Mouse (Mus musculus) embryonic facial prominence, embryonic 14.5 days (tissue): ENCODE results near the gene Ubtd1. TPM values are rescaled to one million over a fixed set of nuclear protein-coding genes. Genes with fewer than 3 reads are reported as not detected.

Experiments
- ATAC-seq: fragments of 200-750 bp; cut with Nextera tagmentation; 2 replicates; pipeline ENCODE4 v1.8.0; 2017; ENCODE audit warnings: low read depth, moderate number of reproducible peaks, moderate TSS enrichment
- DNase-seq: peaks from one replicate; pipeline ENCODE4 v3.0.0-alpha.2; 2015; ENCODE audit warnings: low spot score
- H3K27ac ChIP-seq: fragments of 300-500 bp; sonication (generic); replicated peaks from 2 replicates; pipeline ENCODE4 v1.5.1; 2014; ENCODE audit warnings: low read depth, mild to moderate bottlenecking, low read length, moderate library complexity
- H3K27me3 ChIP-seq: fragments of 300-500 bp; sonication (generic); replicated peaks from 2 replicates; pipeline ENCODE4 v1.6.1; 2014; ENCODE audit warnings: low read length; ENCODE audit not compliant: control insufficient read depth, insufficient read depth
- H3K36me3 ChIP-seq: fragments of 300-500 bp; sonication (generic); 2 replicates; pipeline ENCODE4 v1.6.1; 2014; ENCODE audit warnings: low read length, mixed read lengths; ENCODE audit not compliant: control insufficient read depth, insufficient read depth
- H3K4me1 ChIP-seq: fragments of 300-500 bp; sonication (generic); 2 replicates; pipeline ENCODE4 v1.6.1; 2014; ENCODE audit warnings: antibody characterized with exemption, low read length; ENCODE audit not compliant: control insufficient read depth, insufficient read depth
- H3K4me2 ChIP-seq: fragments of 300-500 bp; sonication (generic); 2 replicates; pipeline ENCODE4 v1.6.1; 2014; ENCODE audit warnings: low read depth, mild to moderate bottlenecking, low read length, moderate library complexity, mixed read lengths
- H3K4me3 ChIP-seq: fragments of 300-500 bp; sonication (generic); 2 replicates; pipeline ENCODE4 v1.5.1; 2014; ENCODE audit warnings: low read depth, mild to moderate bottlenecking, low read length
- H3K9ac ChIP-seq: fragments of 300-500 bp; sonication (generic); 2 replicates; pipeline ENCODE4 v1.6.1; 2014; ENCODE audit warnings: low read depth, mild to moderate bottlenecking, low read length, moderate library complexity, mixed read lengths
- H3K9me3 ChIP-seq: fragments of 300-500 bp; sonication (generic); 2 replicates; pipeline ENCODE4 v1.6.1; 2016; ENCODE audit warnings: low read length; ENCODE audit not compliant: control insufficient read depth
- WGBS: fragments of 180-500 bp; shearing (Covaris S2); extraction: QIAGEN DNeasy Blood & Tissue Kit; methylation state at CpG from one replicate; pipeline ENCODE4 v1.1.7; 2014; 5-methylcytosine and 5-hydroxymethylcytosine counted together
- polyA plus RNA-seq: library from polyadenylated mRNA; unstranded; fragments of >200 nt; fragmentation: Nextera tagmentation; extraction: Ambion mirVana; gene quantifications from 2 replicates; pipeline ENCODE4 v1.2.1, GENCODE M21; 2014

The Ubtd1 gene
- 18.7 and 20.8 TPM in 2 replicates for polyA plus RNA-seq

GRCm38 (mm10) chr19:41981595-41981927, at the start of gene Ubtd1:
Gene Ubtd1 (plus strand): TSS chr19:41981763.
- H3K27ac ChIP-seq: peak within 1 kb of the TSS; percentile 90

GRCm38 (mm10) chr19:41932686-41933085, 48.9 kb upstream of the Ubtd1 start:
- DNase-seq (peak; percentile 4), ATAC-seq (peak; percentile 1; the same call in 1 of the 2 replicates)
- peak overlapping the region; percentile 80 for H3K4me3 ChIP-seq
- peak overlapping the region; percentile 83 for H3K4me2 ChIP-seq
- H3K9ac ChIP-seq: peak overlapping the region; percentile 78
- WGBS: under 1% methylated on average over 12 of the region's 28 CpGs
- H3K4me1 ChIP-seq: peaks cover 15% of the 10 kb centered on the region
- H3K27ac ChIP-seq: peak overlapping the region; percentile 39
- no peaks in the 10 kb centered on the region for H3K27me3 ChIP-seq
- H3K9me3 ChIP-seq: no peaks in the 10 kb centered on the region
- peaks cover 31% of the 10 kb centered on the region for H3K36me3 ChIP-seq

More at GRCm38 (mm10) chr19:41981595-41981927, at the start of gene Ubtd1:
- ATAC-seq (no peak; the same call in 1 of the 2 replicates), DNase-seq (no peak)
- Histone ChIP-seq H3K36me3 (no peaks in the 10 kb centered on the region), H3K9me3 (no peaks in the 10 kb centered on the region), H3K4me1 (peaks cover 14% of the 10 kb centered on the region), H3K4me3 (peak within 1 kb of the TSS; percentile 93), H3K4me2 (peak within 1 kb of the TSS; percentile 70), H3K27me3 (no peaks in the 10 kb centered on the region), H3K9ac (peak within 1 kb of the TSS; percentile 81)
- whole genome bisulfite sequencing: 0% methylated on average over 4 of the region's 33 CpGs

GRCm38 (mm10) chr19:41933179-41934086, 48.1 kb upstream of the Ubtd1 start, which contains the start of the genes Exosc1 and Zdhhc16:
Gene Exosc1 (minus strand): TSS chr19:41933423.
Gene Zdhhc16 (plus strand): TSS chr19:41933480.
- ATAC-seq (peak; percentile 100), DNase-seq (peak; percentile 99)
- H3K4me2 ChIP-seq: peak within 1 kb of the TSS; percentile 83
- under 1% methylated on average over 39 of the region's 47 CpGs for WGBS
- peak within 1 kb of the TSS; percentile 85 for H3K9ac ChIP-seq
- H3K36me3 ChIP-seq: peaks cover 36% of the 10 kb centered on the region
- H3K4me3 ChIP-seq: peak within 1 kb of the TSS; percentile 80
- peak within 1 kb of the TSS; percentile 39 for H3K27ac ChIP-seq
- H3K4me1 ChIP-seq: peaks cover 15% of the 10 kb centered on the region
- no peaks in the 10 kb centered on the region for H3K27me3 ChIP-seq
- H3K9me3 ChIP-seq: no peaks in the 10 kb centered on the region

GRCm38 (mm10) chr19:41934124-41934523, 47.4 kb upstream of the Ubtd1 start:
- H3K4me1 ChIP-seq: peaks cover 15% of the 10 kb centered on the region
- H3K9ac ChIP-seq: peak overlapping the region; percentile 85
- H3K27me3 ChIP-seq: no peaks in the 10 kb centered on the region
- no peaks in the 10 kb centered on the region for H3K9me3 ChIP-seq
- H3K27ac ChIP-seq: no peak overlapping the region
- H3K4me2 ChIP-seq: peak overlapping the region; percentile 63
- DNase-seq (no peak), ATAC-seq (no peak)
- peaks cover 41% of the 10 kb centered on the region for H3K36me3 ChIP-seq
- WGBS: 33% methylated on average over 6 of the region's 6 CpGs
- peak overlapping the region; percentile 80 for H3K4me3 ChIP-seq

- no peak for ATAC-seq
- 90% methylated on average over 1 of the region's 1 CpGs for WGBS
Measured at GRCm38 (mm10) chr19:41935921-41936320, 45.6 kb upstream of the Ubtd1 start.

GRCm38 (mm10) chr19:41938539-41938938, 43.0 kb upstream of the Ubtd1 start:
- H3K4me3 ChIP-seq: no peak overlapping the region
- no peak for ATAC-seq
- H3K4me2 ChIP-seq: no peak overlapping the region
- peaks cover 68% of the 10 kb centered on the region for H3K36me3 ChIP-seq
- WGBS: 95% methylated on average over 5 of the region's 5 CpGs
- H3K27ac ChIP-seq: no peak overlapping the region
- no peak overlapping the region for H3K9ac ChIP-seq
- no peaks in the 10 kb centered on the region for H3K9me3 ChIP-seq
- H3K27me3 ChIP-seq: no peaks in the 10 kb centered on the region
- DNase-seq: no peak
- peaks cover 11% of the 10 kb centered on the region for H3K4me1 ChIP-seq

More at GRCm38 (mm10) chr19:41935921-41936320, 45.6 kb upstream of the Ubtd1 start:
- Histone ChIP-seq H3K9me3 (no peaks in the 10 kb centered on the region), H3K4me2 (no peak overlapping the region), H3K4me3 (no peak overlapping the region), H3K4me1 (peaks cover 15% of the 10 kb centered on the region), H3K36me3 (peaks cover 47% of the 10 kb centered on the region), H3K27me3 (no peaks in the 10 kb centered on the region), H3K9ac (no peak overlapping the region), H3K27ac (no peak overlapping the region)
- no peak for DNase-seq

GRCm38 (mm10) chr19:41943841-41944240, 37.7 kb upstream of the Ubtd1 start:
- Histone ChIP-seq H3K27ac (no peak overlapping the region), H3K4me1 (no peaks in the 10 kb centered on the region), H3K27me3 (no peaks in the 10 kb centered on the region), H3K9ac (no peak overlapping the region), H3K9me3 (no peaks in the 10 kb centered on the region), H3K36me3 (peaks cover 97% of the 10 kb centered on the region), H3K4me2 (no peak overlapping the region), H3K4me3 (no peak overlapping the region)
- no peak for ATAC-seq
- DNase-seq: no peak
- WGBS: 90% methylated on average over 7 of the region's 7 CpGs

- peak; percentile 35 for ATAC-seq
Measured at GRCm38 (mm10) chr19:41952287-41952686, 29.3 kb upstream of the Ubtd1 start.

More at GRCm38 (mm10) chr19:41952287-41952686, 29.3 kb upstream of the Ubtd1 start:
- no peaks in the 10 kb centered on the region for H3K4me1 ChIP-seq
- H3K9ac ChIP-seq: no peak overlapping the region
- DNase-seq: peak; percentile 53
- 72% methylated on average over 4 of the region's 4 CpGs for WGBS
- peaks cover 98% of the 10 kb centered on the region for H3K36me3 ChIP-seq
- no peak overlapping the region for H3K4me3 ChIP-seq
- no peaks in the 10 kb centered on the region for H3K27me3 ChIP-seq
- no peak overlapping the region for H3K27ac ChIP-seq
- no peaks in the 10 kb centered on the region for H3K9me3 ChIP-seq
- no peak overlapping the region for H3K4me2 ChIP-seq
